Mouse (Mus musculus) embryonic facial prominence, embryonic 12.5 days (tissue): ENCODE data around the gene Mrm2. TPM values are rescaled to one million over a fixed set of nuclear protein-coding genes. Genes with fewer than 3 reads are reported as not detected.

Source experiments
- ATAC-seq: fragments of 200-750 bp; cut with Nextera tagmentation; 2 replicates; pipeline ENCODE4 v1.8.0; 2017; ENCODE audit not compliant: insufficient number of reproducible peaks, insufficient read depth, low FRiP score, low TSS enrichment
- H3K27ac ChIP-seq: fragments of 300-500 bp; sonication (generic); 2 replicates; pipeline ENCODE4 v1.5.1; 2016; ENCODE audit warnings: mild to moderate bottlenecking
- H3K27me3 ChIP-seq: fragments of 300-500 bp; sonication (generic); 2 replicates; pipeline ENCODE4 v1.6.1; 2016; ENCODE audit warnings: mild to moderate bottlenecking, moderate library complexity
- H3K36me3 ChIP-seq: fragments of 300-500 bp; sonication (generic); 2 replicates; pipeline ENCODE4 v1.6.1; 2016; ENCODE audit warnings: mild to moderate bottlenecking
- H3K4me1 ChIP-seq: fragments of 300-500 bp; sonication (generic); 2 replicates; pipeline ENCODE4 v1.6.1; 2016
- H3K4me2 ChIP-seq: fragments of 300-500 bp; sonication (generic); replicated peaks from 2 replicates; pipeline ENCODE4 v1.6.1; 2016; ENCODE audit warnings: mild to moderate bottlenecking, moderate library complexity
- H3K4me3 ChIP-seq: fragments of 300-500 bp; sonication (generic); 2 replicates; pipeline ENCODE4 v1.5.1; 2016; ENCODE audit warnings: mild to moderate bottlenecking
- H3K9ac ChIP-seq: fragments of 300-500 bp; sonication (generic); 2 replicates; pipeline ENCODE4 v1.6.1; 2016; ENCODE audit warnings: mild to moderate bottlenecking, moderate library complexity
- H3K9me3 ChIP-seq: fragments of 300-500 bp; sonication (generic); 2 replicates; pipeline ENCODE4 v1.6.1; 2016; ENCODE audit warnings: mild to moderate bottlenecking, moderate library complexity
- WGBS: fragments of 180-500 bp; shearing (Covaris S2); methylation state at CpG from one replicate; pipeline ENCODE4 v1.1.7; 2016; 5-methylcytosine and 5-hydroxymethylcytosine counted together
- polyA plus RNA-seq: library from polyadenylated mRNA; unstranded; fragments of >200 nt; fragmentation: Nextera tagmentation; extraction: Ambion mirVana; gene quantifications from 2 replicates; pipeline ENCODE4 v1.2.1, GENCODE M21; 2016

The Mrm2 gene
- 24.0 and 24.9 TPM in 2 replicates for polyA plus RNA-seq

- WGBS: 1% methylated on average over 39 of the region's 39 CpGs
- peak; percentile 78 for ATAC-seq
- H3K4me1 ChIP-seq: peaks cover 11% of the 10 kb centered on the region
- peak within 1 kb of the TSS; percentile 86 for H3K9ac ChIP-seq
- H3K27me3 ChIP-seq: no peaks in the 10 kb centered on the region
- H3K4me2 ChIP-seq: peak within 1 kb of the TSS; percentile 91
- no peaks in the 10 kb centered on the region for H3K9me3 ChIP-seq
- H3K27ac ChIP-seq: peak within 1 kb of the TSS; percentile 92
- H3K4me3 ChIP-seq: peak within 1 kb of the TSS; percentile 67
- H3K36me3 ChIP-seq: peaks cover 26% of the 10 kb centered on the region
These were observed at the start of gene Mrm2 for GRCm38 (mm10) chr5:140331615-140332512. TSS of gene Mrm2 (minus strand) at chr5:140331898.

GRCm38 (mm10) chr5:140381156-140381555, 49.5 kb upstream of the Mrm2 start:
- Histone ChIP-seq H3K27ac (no peak overlapping the region), H3K4me3 (no peak overlapping the region), H3K9me3 (no peaks in the 10 kb centered on the region), H3K27me3 (no peaks in the 10 kb centered on the region), H3K4me1 (peaks cover 17% of the 10 kb centered on the region), H3K9ac (no peak overlapping the region), H3K36me3 (no peaks in the 10 kb centered on the region), H3K4me2 (no peak overlapping the region)
- no peak for ATAC-seq
- WGBS: 90% methylated on average over 7 of the region's 7 CpGs

DNA sequence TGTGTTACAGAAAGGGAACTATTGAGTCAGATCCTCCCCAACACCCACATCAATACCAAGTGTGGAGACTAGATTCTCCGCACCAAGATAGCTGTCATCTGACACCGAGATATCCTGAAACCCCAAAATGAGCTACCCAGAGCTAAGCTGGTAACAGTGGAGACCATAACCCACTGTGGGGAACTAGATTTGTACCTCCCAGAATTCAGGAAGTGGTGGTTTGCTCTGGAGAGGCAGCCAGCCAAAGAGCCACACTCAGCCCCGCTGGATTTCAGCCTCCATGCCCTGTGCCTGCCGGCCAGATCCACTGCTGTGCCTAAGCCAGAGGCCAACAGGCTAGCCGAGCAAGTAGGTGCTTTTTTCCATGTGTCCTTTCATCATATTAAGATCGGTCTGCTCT, 47.6 kb upstream of the Mrm2 start:
- H3K4me3 ChIP-seq: no peak overlapping the region
- 73% methylated on average over 6 of the region's 6 CpGs for WGBS
- H3K9ac ChIP-seq: no peak overlapping the region
- H3K9me3 ChIP-seq: no peaks in the 10 kb centered on the region
- H3K4me1 ChIP-seq: peaks cover 15% of the 10 kb centered on the region
- no peaks in the 10 kb centered on the region for H3K27me3 ChIP-seq
- no peaks in the 10 kb centered on the region for H3K36me3 ChIP-seq
- no peak for ATAC-seq
- H3K27ac ChIP-seq: no peak overlapping the region
- no peak overlapping the region for H3K4me2 ChIP-seq

- H3K36me3 ChIP-seq: no peaks in the 10 kb centered on the region
- no peak for ATAC-seq
- H3K4me3 ChIP-seq: no peak overlapping the region
- 89% methylated on average over 6 of the region's 6 CpGs for WGBS
- H3K9ac ChIP-seq: no peak overlapping the region
- H3K4me1 ChIP-seq: peaks cover 5% of the 10 kb centered on the region; the same call in 1 of the 2 replicates
- H3K27me3 ChIP-seq: no peaks in the 10 kb centered on the region
- no peak overlapping the region for H3K27ac ChIP-seq
- H3K4me2 ChIP-seq: no peak overlapping the region
- no peaks in the 10 kb centered on the region for H3K9me3 ChIP-seq
These were observed 46.6 kb upstream of the Mrm2 start for GRCm38 (mm10) chr5:140378121-140378853.

DNA sequence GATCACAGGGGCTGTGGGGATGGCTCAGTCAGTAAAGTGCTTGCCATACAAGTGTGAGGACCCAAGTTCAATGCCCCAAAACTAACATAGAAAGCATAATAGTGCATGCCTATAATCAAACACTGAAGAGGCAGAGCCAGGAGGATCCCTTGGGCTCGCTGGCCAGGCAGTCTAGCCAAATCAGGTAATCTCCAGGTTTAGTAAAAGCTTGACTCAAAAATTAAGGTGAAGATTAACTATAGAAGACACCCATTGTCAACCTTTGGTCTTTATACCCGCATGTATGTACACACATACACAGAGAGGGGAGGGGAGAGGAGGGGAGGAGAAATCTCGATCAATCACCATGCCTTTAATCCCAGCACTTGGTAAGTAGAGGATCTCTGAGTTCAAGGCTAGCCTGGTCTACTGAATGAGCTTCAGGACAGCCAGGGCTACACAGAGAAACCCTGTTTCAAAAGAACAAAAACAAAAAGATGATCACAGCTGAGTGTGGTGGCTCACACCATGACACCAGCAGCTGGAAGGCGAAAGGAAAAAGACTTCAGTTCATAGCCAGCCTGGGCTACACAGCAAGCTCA, 43.6 kb upstream of the Mrm2 start:
- H3K4me1 ChIP-seq: peaks cover 5% of the 10 kb centered on the region; the same call in 1 of the 2 replicates
- no peaks in the 10 kb centered on the region for H3K9me3 ChIP-seq
- no peak for ATAC-seq
- H3K4me3 ChIP-seq: no peak overlapping the region
- no peaks in the 10 kb centered on the region for H3K27me3 ChIP-seq
- WGBS: 91% methylated on average over 4 of the region's 4 CpGs
- H3K36me3 ChIP-seq: no peaks in the 10 kb centered on the region
- H3K27ac ChIP-seq: no peak overlapping the region
- H3K4me2 ChIP-seq: no peak overlapping the region
- no peak overlapping the region for H3K9ac ChIP-seq

DNA sequence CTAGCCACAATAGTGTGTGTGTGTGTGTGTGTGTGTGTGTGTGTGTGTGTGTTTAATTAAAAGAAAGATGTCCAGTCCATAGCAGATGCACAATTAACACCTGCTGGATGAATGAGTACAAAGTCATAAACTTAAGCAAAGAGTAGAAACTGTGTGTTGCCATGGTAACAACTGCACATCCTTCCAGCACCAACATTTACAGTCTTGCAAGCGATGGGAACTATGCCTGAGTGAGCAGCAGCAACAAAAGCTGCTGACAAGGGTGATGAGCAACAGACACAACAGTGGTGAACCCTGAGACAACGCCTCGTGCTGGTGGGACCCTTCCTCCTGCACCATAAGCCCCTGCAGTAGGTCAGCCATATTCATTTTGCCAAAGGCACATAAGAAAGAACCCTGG, 42.5 kb upstream of the Mrm2 start:
- no peak overlapping the region for H3K27ac ChIP-seq
- no peaks in the 10 kb centered on the region for H3K9me3 ChIP-seq
- no peaks in the 10 kb centered on the region for H3K36me3 ChIP-seq
- WGBS: 70% methylated on average over 3 of the region's 3 CpGs
- H3K9ac ChIP-seq: no peak overlapping the region
- no peak for ATAC-seq
- H3K4me3 ChIP-seq: no peak overlapping the region
- no peak overlapping the region for H3K4me2 ChIP-seq
- no peaks in the 10 kb centered on the region for H3K27me3 ChIP-seq
- peaks cover under 1% of the 10 kb centered on the region; the same call in 1 of the 2 replicates for H3K4me1 ChIP-seq

- Histone ChIP-seq H3K36me3 (no peaks in the 10 kb centered on the region), H3K9ac (no peak overlapping the region), H3K4me1 (no peaks in the 10 kb centered on the region), H3K27me3 (no peaks in the 10 kb centered on the region), H3K27ac (no peak overlapping the region), H3K4me3 (no peak overlapping the region), H3K9me3 (no peaks in the 10 kb centered on the region), H3K4me2 (no peak overlapping the region)
- WGBS: 80% methylated on average over 2 of the region's 2 CpGs
- no peak for ATAC-seq
These were observed 42.0 kb upstream of the Mrm2 start for GRCm38 (mm10) chr5:140373711-140374110.

DNA sequence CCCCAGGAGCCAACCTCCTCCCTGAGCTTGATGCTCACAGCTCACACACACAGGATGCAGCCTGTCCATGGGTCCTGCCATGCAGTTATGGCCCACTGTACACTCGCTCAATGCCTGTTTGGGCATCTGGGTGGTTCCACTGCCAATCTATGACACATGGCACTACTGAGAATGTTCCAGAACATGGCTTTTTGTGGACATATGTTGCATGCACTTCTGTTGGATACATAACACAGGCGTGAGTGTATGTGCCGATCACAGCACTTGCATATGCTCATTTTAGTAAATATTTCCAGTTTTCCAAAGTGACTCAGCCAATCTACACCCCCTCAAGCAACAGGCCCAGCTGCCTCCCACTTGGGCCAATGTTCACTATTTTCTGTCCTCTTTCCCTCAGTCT, 40.0 kb upstream of the Mrm2 start:
- no peak overlapping the region for H3K4me2 ChIP-seq
- no peak overlapping the region for H3K4me3 ChIP-seq
- H3K9me3 ChIP-seq: no peaks in the 10 kb centered on the region
- 98% methylated on average over 3 of the region's 3 CpGs for WGBS
- ATAC-seq: no peak
- H3K27ac ChIP-seq: no peak overlapping the region; the same call in 1 of the 2 replicates
- no peak overlapping the region for H3K9ac ChIP-seq
- H3K4me1 ChIP-seq: no peaks in the 10 kb centered on the region
- H3K36me3 ChIP-seq: 0 out of 2 replicates have a peak, but pooled peaks cover 3% of the 10 kb centered on the region
- H3K27me3 ChIP-seq: no peaks in the 10 kb centered on the region

GRCm38 (mm10) chr5:140370446-140371254, 39.0 kb upstream of the Mrm2 start:
- Histone ChIP-seq H3K9me3 (no peaks in the 10 kb centered on the region), H3K4me3 (no peak overlapping the region), H3K27ac (0 out of 2 replicates have a peak overlapping the region, but pooled peaks have one; percentile 61), H3K36me3 (0 out of 2 replicates have a peak, but pooled peaks cover 6% of the 10 kb centered on the region), H3K27me3 (no peaks in the 10 kb centered on the region), H3K4me2 (no peak overlapping the region), H3K9ac (no peak overlapping the region), H3K4me1 (no peaks in the 10 kb centered on the region)
- ATAC-seq: no peak
- WGBS: 64% methylated on average over 6 of the region's 6 CpGs

GRCm38 (mm10) chr5:140369466-140369865, 37.8 kb upstream of the Mrm2 start:
- no peak overlapping the region for H3K27ac ChIP-seq
- no peaks in the 10 kb centered on the region for H3K27me3 ChIP-seq
- ATAC-seq: no peak
- H3K9ac ChIP-seq: no peak overlapping the region
- H3K9me3 ChIP-seq: no peaks in the 10 kb centered on the region
- H3K4me3 ChIP-seq: no peak overlapping the region
- H3K36me3 ChIP-seq: 0 out of 2 replicates have a peak, but pooled peaks cover 6% of the 10 kb centered on the region
- no peak overlapping the region for H3K4me2 ChIP-seq
- H3K4me1 ChIP-seq: no peaks in the 10 kb centered on the region
- WGBS: 85% methylated on average over 2 of the region's 2 CpGs

- Histone ChIP-seq H3K27ac (no peak overlapping the region), H3K9me3 (no peaks in the 10 kb centered on the region), H3K4me3 (no peak overlapping the region), H3K4me1 (no peaks in the 10 kb centered on the region), H3K36me3 (0 out of 2 replicates have a peak, but pooled peaks cover 6% of the 10 kb centered on the region), H3K4me2 (no peak overlapping the region), H3K9ac (no peak overlapping the region), H3K27me3 (no peaks in the 10 kb centered on the region)
- WGBS: 92% methylated on average over 4 of the region's 4 CpGs
- ATAC-seq: no peak
These were observed 37.2 kb upstream of the Mrm2 start for GRCm38 (mm10) chr5:140368926-140369325.
